Mouse (Mus musculus): ENCODE data around the gene Rabep1.
"Not testable (repeated sequence)": the region's sequence is repeated elsewhere in the genome, so short reads cannot be mapped to it uniquely, and the experiment has no call there.

Rabep1 gene

DNA sequence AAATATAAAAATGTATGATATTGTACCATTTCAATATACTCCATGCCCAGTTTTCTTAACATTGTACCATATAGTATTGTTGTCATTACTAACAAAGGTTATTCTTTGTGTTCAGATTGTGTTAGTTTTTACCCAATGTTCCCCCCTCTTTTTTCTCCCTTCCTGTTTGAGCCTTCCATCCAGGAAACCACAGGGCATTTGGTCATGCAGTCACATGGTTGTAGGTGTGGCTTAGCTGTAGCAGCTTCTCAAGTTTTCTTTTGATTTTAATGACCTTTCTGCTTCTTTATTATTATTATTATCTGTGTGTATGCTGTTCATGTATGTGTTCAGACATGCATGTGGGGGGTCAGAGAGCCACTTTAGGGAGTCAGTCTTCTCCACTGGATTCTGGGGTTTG is 47.0 kb downstream of the Rabep1 start:
- DNase-seq (ENCODE audit: low spot score), result no peak

- DNase-seq (ENCODE audit: low spot score), result no peak
Measured at GRCm38 (mm10) chr11:70897680-70898079, 53.1 kb downstream of the Rabep1 start.

DNA sequence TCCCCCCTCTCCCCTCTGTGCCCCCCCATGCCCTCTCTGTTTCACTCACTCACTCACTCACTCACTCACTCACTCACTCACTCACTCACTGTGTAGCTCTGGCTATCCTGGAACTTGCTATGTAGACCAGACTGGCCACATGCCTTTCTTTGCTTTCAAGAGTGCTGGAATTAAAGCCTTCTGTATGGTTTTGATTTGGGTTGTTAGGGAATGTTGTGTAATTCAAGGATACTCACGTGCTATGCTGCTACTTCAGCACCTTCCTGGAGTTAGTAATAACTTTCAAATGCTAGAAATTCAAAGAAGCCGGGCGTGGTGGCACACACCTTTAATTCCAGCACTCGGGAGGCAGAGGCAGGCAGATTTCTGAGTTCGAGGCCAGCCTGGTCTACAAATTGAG is 53.6 kb downstream of the Rabep1 start:
- DNase-seq (ENCODE audit: low spot score), result not testable (repeated sequence)

- DNase-seq (ENCODE audit: low spot score), result no peak
Measured at GRCm38 (mm10) chr11:70906681-70907080, 62.1 kb downstream of the Rabep1 start.

DNA sequence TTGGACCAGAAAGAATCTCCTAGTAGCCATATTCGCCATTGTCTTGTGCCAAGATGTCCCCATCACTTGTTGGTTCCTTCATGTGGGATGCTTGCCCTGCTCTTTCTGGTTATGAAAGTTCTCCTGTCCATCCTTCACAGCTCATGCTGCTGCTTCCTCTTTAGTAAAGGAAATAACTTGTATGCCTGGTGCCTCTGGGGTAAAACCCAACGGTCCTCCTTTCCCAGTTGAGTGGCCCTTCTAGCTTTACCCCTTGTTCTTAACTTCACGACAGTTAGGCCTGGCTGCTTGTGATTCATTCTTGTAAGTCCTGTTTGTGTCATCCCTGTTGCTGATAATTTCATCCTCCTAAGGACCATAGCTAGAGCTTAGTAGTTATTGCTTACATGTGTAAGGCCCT is 66.7 kb downstream of the Rabep1 start:
- no peak for DNase-seq (ENCODE audit: low spot score)

- DNase-seq (ENCODE audit: low spot score), result no peak
Measured at GRCm38 (mm10) chr11:70911920-70912319, 67.3 kb downstream of the Rabep1 start.

GRCm38 (mm10) chr11:70917896-70918295 is 73.3 kb downstream of the Rabep1 start:
- no peak for DNase-seq (ENCODE audit: low spot score)

DNA sequence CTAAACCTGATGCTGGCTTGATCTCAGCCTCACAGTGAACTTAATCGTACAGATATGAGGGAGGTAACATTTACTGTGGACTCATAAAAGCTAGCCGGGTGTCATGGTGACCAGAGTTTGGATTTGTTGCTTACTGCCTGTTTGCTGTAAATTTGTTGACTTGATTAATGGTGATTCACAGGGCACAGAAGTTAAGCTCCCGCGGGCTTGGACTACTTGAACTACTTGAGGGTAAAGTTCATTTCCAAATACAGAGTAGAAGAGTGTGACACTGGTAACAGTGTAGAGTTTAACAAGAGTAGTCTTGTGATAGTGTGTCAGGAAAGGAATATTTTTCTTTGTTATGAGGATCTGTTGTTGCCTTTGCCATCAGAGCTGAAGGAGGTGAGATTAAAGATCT is 74.9 kb downstream of the Rabep1 start:
- no peak for DNase-seq (ENCODE audit: low spot score)

DNA sequence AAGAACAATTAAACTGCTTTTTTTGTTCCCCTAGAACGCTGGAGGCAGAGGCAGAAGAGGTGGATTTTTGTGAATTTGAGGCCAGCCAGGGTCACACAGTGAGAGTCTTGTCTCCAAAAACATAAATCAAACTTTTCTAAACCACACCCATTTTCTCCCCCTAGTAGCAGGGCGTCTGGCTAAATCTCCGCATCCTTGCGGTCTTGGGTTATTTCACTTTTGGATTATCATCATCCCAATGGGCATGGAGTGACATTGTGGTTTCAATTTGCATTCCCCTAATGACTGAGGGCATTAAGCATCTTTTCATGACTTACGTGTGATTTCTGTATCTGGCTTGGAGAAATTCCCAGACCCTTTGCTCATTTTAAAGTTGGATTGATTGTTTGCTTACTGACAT is 86.9 kb downstream of the Rabep1 start:
- no peak for DNase-seq (ENCODE audit: low spot score)

DNA sequence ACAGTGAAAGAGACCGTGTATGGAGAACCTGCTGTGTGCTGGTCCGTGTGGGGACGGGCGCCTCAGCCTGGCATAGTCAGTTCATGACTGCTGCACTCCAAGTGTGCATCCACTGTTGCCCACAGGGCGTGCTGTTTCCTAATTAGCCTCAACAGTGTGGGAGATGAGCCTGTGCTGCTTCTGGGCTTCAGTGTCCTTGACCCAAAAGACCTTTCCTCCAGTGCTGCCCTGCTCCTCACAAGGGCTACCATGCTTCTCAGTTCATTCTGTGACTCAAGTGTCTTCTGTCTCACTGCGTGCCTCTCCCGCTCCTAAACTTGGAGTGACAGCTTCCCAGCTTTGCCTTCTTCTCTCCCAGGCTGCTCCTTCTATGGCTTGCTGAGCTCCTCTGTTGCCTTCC is 90.7 kb downstream of the Rabep1 start:
- no peak for DNase-seq (ENCODE audit: low spot score)

- no peak for DNase-seq (ENCODE audit: low spot score)
Measured at GRCm38 (mm10) chr11:70942596-70942995, 98.0 kb downstream of the Rabep1 start.

DNA sequence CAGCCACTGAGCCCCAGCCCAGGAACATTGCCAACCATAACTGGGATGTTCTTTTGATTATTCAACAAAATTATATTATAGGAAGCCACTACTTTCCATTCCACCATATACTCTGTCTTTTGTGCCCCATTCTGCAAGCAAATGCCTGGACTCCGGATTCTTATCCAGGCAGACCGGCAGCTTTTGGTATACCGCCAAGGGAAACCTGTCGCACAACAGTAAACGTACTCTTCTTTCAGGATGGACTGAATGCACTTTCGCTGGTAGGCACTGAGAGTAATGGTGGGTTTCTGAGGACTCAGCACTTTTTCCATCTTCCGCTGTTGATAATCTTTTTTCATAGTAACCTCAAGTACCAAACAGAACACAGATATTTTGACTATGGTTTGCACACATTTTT is 99.1 kb downstream of the Rabep1 start:
- DNase-seq (ENCODE audit: low spot score), result no peak

GRCm38 (mm10) chr11:70944935-70945817 is 100.6 kb downstream of the Rabep1 start:
- DNase-seq (ENCODE audit: low spot score), result no peak

DNA sequence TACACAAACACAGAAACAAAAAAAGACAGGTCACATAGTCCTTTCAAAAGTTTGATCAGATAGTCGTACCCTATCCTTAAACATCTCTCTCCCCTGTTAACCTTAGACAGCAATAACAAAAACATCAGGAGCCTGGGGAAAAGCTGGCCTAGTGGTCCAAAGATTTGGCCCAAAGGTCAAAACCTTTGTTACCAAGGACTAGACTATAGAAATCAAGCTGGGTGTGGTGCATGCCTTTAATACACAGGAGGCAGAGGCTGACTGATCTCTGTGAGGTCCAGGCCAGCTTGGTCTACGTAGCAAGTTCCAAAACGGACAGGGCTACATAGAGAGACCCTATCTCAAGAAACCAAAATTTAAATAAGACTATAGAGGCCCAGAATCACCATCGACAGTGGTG is 110.1 kb downstream of the Rabep1 start:
- no peak for DNase-seq (ENCODE audit: low spot score)

GRCm38 (mm10) chr11:70960786-70961554 is 116.4 kb downstream of the Rabep1 start:
- no peak for DNase-seq (ENCODE audit: low spot score)

GRCm38 (mm10) chr11:70964222-70964907 is 119.8 kb downstream of the Rabep1 start:
- no peak for DNase-seq (ENCODE audit: low spot score)

- DNase-seq (ENCODE audit: low spot score), result no peak
Measured at GRCm38 (mm10) chr11:70969271-70969794, 124.8 kb downstream of the Rabep1 start.

DNA sequence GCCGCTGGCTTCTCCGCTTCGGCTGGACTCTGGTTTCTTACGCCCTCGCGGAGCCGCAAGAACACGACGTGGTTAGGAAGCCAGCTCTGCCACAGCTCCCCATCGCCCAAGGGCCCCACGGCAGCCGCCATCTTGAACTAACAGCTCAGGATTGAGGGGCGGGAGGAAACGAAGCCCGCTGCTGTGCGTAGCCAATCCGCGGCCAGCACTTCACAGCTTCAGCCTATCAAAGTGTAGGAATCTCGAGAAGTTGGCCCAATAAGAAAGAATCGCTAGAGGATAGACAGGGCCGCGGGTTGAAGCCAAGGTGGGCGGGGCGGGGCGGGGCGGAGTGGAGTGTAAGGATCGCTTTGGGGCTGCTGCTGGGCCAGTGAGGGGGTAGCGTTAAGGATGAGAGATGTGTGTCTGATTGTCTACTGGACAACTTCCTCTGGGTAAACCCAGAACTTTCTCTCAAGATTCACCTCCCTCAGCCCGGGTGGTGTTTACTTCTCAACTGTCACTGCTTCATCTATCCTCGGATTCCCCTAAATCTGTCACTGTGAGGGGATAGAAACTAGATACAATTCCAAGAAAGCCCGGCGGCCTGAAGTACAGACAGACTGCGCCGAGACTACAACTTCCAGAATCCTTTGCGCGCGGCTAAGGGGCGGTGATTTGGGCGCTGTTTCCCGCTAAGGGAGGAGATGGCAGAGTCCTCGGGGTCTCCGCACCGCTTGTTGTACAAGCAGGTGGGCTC is 125.4 kb downstream of the Rabep1 start, which contains the start of the genes Nup88 and Rpain:
TSS of gene Nup88 (minus strand) at position 153 of the 739 bp plus-strand sequence.
TSS of gene Rpain (plus strand) at position 393 of the 739 bp plus-strand sequence.
- DNase-seq (ENCODE audit: low spot score), result peak; percentile 92

DNA sequence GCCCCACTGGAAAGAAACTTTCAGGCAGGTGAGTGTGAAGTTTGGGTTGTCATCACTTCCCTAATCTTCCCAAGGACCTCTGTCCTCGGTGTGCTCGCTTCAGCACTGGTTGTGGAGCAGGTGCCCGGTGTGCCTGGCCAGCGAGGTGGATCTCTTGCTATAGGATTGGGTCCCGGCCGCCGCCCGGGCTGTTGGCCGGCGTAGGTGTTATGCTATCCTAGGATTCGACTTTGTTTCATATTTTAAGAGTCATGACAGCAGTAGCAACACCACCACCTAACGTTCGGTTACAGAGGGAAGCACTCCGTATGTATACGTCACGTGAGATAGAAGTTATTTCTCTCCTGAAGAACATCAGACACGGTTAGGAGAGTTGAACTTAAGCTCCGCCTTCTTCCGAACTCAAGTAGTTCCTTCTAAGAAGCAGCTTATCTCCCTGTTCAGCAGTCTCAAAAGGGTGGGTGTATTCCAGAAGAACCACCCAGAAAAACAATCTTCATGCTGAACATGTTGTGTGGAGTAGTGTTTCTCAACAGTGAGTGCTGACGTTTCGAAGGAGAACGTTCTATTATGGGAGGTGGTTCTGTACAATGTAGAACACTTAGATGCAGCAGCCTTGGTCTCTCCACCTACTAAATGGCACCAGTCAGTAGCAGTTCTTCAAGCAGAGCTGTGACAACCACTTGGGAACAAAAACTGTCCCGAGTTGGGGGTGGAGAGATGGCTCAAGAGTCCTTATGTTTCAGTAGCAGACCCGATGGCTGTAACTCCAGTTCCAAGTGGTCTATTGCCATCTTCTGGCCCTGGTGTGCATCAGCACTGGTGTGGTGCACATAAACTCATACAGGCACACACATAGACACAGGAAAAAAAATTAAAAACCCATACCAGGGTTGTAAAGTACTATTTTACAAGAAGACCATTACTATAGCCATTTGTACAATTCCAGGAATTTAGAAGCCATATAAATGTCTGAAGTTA is 126.3 kb downstream of the Rabep1 start:
- no peak for DNase-seq (ENCODE audit: low spot score)

DNA sequence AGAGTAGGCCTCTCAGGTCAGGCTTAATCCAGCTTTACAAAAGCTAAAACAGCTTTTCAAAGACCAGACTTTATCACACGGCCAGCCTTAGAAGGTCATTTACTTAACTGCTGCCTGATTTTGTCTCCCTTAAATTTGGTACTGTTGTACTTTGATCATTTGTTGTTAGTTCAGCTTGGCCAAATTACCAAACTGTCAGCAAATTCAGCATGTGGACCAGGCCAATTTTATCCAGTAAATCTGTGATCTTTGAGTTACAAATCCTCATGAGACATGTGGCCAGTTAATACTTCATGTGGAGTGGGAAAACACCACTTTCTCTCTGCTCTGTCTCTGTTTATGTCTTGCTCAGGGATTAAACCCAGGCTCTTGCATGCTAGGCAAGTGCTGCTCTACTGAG is 128.0 kb downstream of the Rabep1 start:
- DNase-seq (ENCODE audit: low spot score), result no peak

All from left cerebral cortex, adult 11 months (tissue).